Mouse (Mus musculus) bone marrow macrophage, adult 2 months (primary cell): Measurements from ENCODE around the gene Sox15.
A peak's percentile ranks its signal among the peaks of the same experiment; 100 is the strongest.

Experiments used
- CTCF ChIP-seq: IDR thresholded peaks from 2 replicates; pipeline ENCODE4 v1.5.1; 2012; ENCODE audit warnings: low read depth, mild to moderate bottlenecking, low read length, moderate library complexity
- POLR2A ChIP-seq: IDR thresholded peaks from 2 replicates; pipeline ENCODE4 v1.6.1; 2012; ENCODE audit warnings: mild to moderate bottlenecking, low read depth, low read length, borderline replicate concordance

GRCm38 (mm10) chr11:69672211-69672706 is 17.1 kb downstream of the Sox15 start, which contains the start of gene Eif4a1:
- no peak for TF ChIP-seq CTCF
- peak; percentile 95 for TF ChIP-seq POLR2A
